Mouse (Mus musculus) thymus, adult 2 months (tissue): Measurements from ENCODE around the gene Pom121l2. TPM values are rescaled to one million over a fixed set of nuclear protein-coding genes. Genes with fewer than 3 reads are reported as not detected.

ENCODE experiments used
- DNase-seq: peaks from one replicate; pipeline ENCODE4 v3.0.0; 2021
- H3K27ac ChIP-seq: fragments of 200-500 bp; 2 replicates; pipeline ENCODE4 v1.5.1; 2012; ENCODE audit warnings: low read length, control low read depth; ENCODE audit not compliant: control insufficient read depth, insufficient read depth
- H3K27me3 ChIP-seq: fragments of 200-500 bp; 2 replicates; pipeline ENCODE4 v1.6.1; 2012; ENCODE audit warnings: mild to moderate bottlenecking, low read length, moderate library complexity, mixed read lengths; ENCODE audit not compliant: control insufficient read depth, insufficient read depth
- H3K36me3 ChIP-seq: fragments of 200-500 bp; 2 replicates; pipeline ENCODE4 v1.6.1; 2012; ENCODE audit warnings: mild to moderate bottlenecking, low read length, moderate library complexity; ENCODE audit not compliant: control insufficient read depth, insufficient read depth
- H3K4me1 ChIP-seq: fragments of 200-500 bp; replicated peaks from 2 replicates; pipeline ENCODE4 v1.6.1; 2012; ENCODE audit warnings: low read length; ENCODE audit not compliant: control insufficient read depth, insufficient read depth
- H3K4me3 ChIP-seq: fragments of 200-500 bp; 2 replicates; pipeline ENCODE4 v1.5.1; 2012; ENCODE audit warnings: mild to moderate bottlenecking, low read length, control low read depth, moderate library complexity; ENCODE audit not compliant: control insufficient read depth, insufficient read depth
- CTCF ChIP-seq: fragments of 200-500 bp; IDR thresholded peaks from 2 replicates; pipeline ENCODE4 v1.5.1; 2012; ENCODE audit warnings: mild to moderate bottlenecking, control low read depth, low read length, moderate library complexity, borderline replicate concordance; ENCODE audit not compliant: control insufficient read depth, poor library complexity, insufficient read depth; ENCODE audit errors: extremely low read depth
- POLR2A ChIP-seq: fragments of 200-500 bp; IDR thresholded peaks from 2 replicates; pipeline ENCODE4 v1.6.1; 2012; ENCODE audit warnings: mild to moderate bottlenecking, low read length, control low read depth, moderate library complexity; ENCODE audit not compliant: control insufficient read depth, poor library complexity, insufficient read depth; ENCODE audit errors: extremely low read depth
- WGBS: fragments of 180-500 bp; shearing (Covaris S2); methylation state at CpG from one replicate; pipeline ENCODE4 v1.1.7; 2018; 5-methylcytosine and 5-hydroxymethylcytosine counted together
- polyA plus RNA-seq: library from polyadenylated mRNA; depleted of rRNA; stranded (reverse); fragments of >200 nt; gene quantifications from 2 replicates; pipeline ENCODE4 v1.2.3, GENCODE M21; 2012

Pom121l2 gene
- polyA plus RNA-seq, 1 experiment = 0.08 TPM

DNA sequence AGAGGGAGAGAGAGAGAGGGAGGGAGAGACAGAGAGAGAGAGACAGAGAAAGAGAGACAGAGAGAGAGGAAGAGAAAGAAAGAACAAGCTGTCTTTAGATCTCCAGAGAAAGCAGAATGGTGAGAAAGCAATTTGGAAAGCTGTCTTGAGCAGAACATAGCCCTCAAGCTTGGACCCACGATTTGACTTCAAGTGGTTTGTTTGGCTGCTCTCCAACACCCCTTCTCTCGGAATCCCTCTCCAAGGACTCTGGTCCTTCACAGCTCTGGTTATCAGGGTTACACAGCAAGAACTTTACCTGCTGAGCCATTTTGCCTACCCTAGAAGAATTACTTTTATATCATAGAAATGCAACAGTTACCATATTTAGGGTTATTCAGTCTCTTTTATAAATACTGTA, 11.2 kb upstream of the Pom121l2 start:
- H3K36me3 ChIP-seq = no peaks in the 10 kb centered on the region
- WGBS = 57% methylated on average over 2 of the region's 2 CpGs
- no peak for DNase-seq
- H3K27me3 ChIP-seq = no peaks in the 10 kb centered on the region
- H3K4me3 ChIP-seq = no peak overlapping the region
- no peaks in the 10 kb centered on the region for H3K4me1 ChIP-seq
- no peak overlapping the region for H3K27ac ChIP-seq
- TF ChIP-seq POLR2A (no peak), CTCF (no peak)

DNA sequence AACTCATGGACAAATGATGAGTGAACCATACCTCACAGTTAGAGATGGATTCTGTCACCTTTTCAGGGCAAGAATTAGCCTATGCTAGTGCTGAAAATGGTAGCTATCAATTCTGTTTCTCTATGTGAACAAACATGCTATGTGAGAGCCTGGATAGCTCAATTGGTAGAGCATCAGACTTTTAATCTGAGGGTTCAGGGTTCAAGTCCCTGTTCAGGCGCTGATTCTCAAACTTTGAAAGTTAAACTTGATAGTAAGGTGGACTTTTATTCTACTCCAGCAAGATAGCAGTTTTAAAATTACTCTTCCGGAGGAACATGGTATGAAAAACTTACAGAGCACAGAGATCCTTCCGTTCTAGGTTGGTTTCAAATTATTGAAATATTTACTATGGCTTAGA, 9.4 kb upstream of the Pom121l2 start:
- WGBS = 85% methylated on average over 3 of the region's 3 CpGs
- H3K4me3 ChIP-seq = no peak overlapping the region
- H3K27ac ChIP-seq = no peak overlapping the region
- no peaks in the 10 kb centered on the region for H3K36me3 ChIP-seq
- no peak for DNase-seq
- H3K4me1 ChIP-seq = no peaks in the 10 kb centered on the region
- no peaks in the 10 kb centered on the region for H3K27me3 ChIP-seq
- TF ChIP-seq CTCF = no peak
- TF ChIP-seq POLR2A = no peak

DNA sequence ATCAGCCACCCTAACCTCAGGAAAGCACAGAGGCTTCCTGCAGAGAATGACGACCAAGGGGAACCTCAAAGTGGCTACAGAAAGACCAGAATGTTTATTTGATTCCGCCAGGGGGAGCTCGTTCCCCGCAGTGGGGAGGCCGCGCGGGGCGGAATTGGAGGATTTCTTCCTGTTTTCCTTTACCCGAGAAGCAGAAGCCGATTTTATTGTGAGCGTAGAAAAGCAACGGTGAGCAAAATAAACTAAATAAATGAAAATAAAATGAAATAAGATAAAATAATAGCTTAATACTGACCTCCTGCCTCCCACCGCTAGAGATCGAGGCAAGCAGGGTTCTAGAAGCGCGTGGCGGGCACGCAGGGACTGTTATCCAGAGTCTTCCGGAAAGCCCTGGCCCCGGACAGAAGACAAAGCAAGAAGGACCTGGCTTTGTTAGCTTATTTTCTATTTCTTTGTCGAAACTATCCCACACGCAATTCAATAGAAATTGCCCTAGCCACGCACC, 6.7 kb upstream of the Pom121l2 start:
- under 1% methylated on average over 23 of the region's 23 CpGs for WGBS
- peak; percentile 90 for DNase-seq
- TF ChIP-seq CTCF (peak; percentile 85), POLR2A (no peak)
- H3K27ac ChIP-seq = peak overlapping the region; percentile 100
- H3K27me3 ChIP-seq = no peaks in the 10 kb centered on the region
- H3K4me3 ChIP-seq = peak overlapping the region; percentile 98
- H3K4me1 ChIP-seq = no peaks in the 10 kb centered on the region
- no peaks in the 10 kb centered on the region for H3K36me3 ChIP-seq

DNA sequence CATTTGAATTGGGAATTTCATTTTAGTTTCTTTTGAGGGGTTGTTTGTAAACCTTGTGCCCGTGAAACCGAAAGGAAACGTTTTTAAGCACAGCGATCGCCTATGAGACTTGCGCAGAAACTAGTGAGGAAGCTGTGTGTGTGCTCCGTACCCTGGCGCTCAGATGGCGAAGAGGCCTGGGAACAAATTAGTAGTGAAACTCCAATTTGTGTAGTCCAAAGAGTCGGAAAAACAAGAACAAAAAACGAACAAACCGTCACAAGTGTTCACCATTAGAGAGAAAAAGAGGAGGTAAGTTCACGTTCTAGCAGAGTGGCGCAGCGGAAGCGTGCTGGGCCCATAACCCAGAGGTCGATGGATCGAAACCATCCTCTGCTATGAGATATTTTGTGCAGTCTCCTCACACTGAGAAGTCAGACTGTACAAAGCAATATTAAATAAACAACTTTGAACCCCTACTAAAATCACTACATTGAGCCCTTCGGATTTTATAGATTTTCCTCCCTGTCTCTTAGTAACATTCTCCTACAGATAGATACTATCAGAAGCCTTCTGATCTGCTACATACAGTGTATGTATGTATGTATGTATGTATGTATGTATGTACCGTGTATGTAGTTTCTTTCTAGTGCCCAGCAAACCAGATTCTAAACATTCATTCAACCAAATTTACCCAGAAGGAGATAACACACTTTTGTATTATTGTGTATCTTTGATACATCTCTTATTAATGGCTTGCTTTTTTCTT, 6.1 kb upstream of the Pom121l2 start:
- peak; percentile 80 for DNase-seq
- H3K36me3 ChIP-seq = no peaks in the 10 kb centered on the region
- H3K4me1 ChIP-seq = no peaks in the 10 kb centered on the region
- H3K27ac ChIP-seq = peak overlapping the region; percentile 100
- no peaks in the 10 kb centered on the region for H3K27me3 ChIP-seq
- H3K4me3 ChIP-seq = peak overlapping the region; percentile 98
- WGBS = 4% methylated on average over 20 of the region's 20 CpGs
- TF ChIP-seq POLR2A (no peak), CTCF (no peak)

DNA sequence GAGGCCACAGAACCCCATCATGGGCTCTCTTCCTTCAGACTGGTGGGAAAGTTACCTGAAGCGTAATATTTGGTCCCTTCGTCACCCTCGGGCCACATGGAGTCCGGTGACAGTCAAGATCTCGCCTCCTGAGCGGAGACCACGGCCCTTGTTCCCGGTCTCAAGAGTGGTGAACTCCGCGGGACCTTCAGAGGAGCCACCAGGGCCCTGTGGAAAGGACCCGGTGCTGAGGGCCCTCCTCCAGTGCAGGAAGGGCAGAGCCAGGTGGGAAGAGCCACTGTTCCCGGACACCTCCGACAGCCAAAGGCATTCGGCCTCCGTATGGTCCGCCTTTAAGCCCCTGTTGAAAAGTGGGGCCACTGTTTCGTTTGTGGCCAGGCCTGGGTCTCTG, 804 bp downstream of the Pom121l2 start:
- H3K4me3 ChIP-seq = peak overlapping the region; percentile 35

GRCm38 (mm10) chr13:21984486-21984885, 3.5 kb downstream of the Pom121l2 start:
- Histone ChIP-seq H3K27ac (no peak overlapping the region), H3K4me3 (no peak overlapping the region), H3K27me3 (peaks cover 9% of the 10 kb centered on the region; the same call in 1 of the 2 replicates), H3K4me1 (peaks cover 11% of the 10 kb centered on the region), H3K36me3 (no peaks in the 10 kb centered on the region)
- WGBS = 67% methylated on average over 2 of the region's 2 CpGs
- TF ChIP-seq CTCF (no peak), POLR2A (no peak)
- DNase-seq = no peak

More for the DNA sequence above, 804 bp downstream of the Pom121l2 start:
- H3K27ac ChIP-seq = no peak overlapping the region
- H3K36me3 ChIP-seq = no peaks in the 10 kb centered on the region
- no peak for TF ChIP-seq POLR2A
- DNase-seq = no peak
- H3K4me1 ChIP-seq = peaks cover 11% of the 10 kb centered on the region
- peaks cover 9% of the 10 kb centered on the region; the same call in 1 of the 2 replicates for H3K27me3 ChIP-seq
- WGBS = 50% methylated on average over 17 of the region's 17 CpGs

- Histone ChIP-seq H3K27me3 (peaks cover 13% of the 10 kb centered on the region), H3K36me3 (no peaks in the 10 kb centered on the region), H3K4me1 (peaks cover 6% of the 10 kb centered on the region; the same call in 1 of the 2 replicates), H3K27ac (no peak overlapping the region), H3K4me3 (no peak overlapping the region)
- TF ChIP-seq POLR2A (no peak), CTCF (no peak)
- 94% methylated on average over 5 of the region's 5 CpGs for WGBS
- no peak for DNase-seq
These were observed 11.6 kb downstream of the Pom121l2 start for GRCm38 (mm10) chr13:21992550-21992949.
